Mouse (Mus musculus) embryonic stem cell, embryonic (primary cell): Measurements from ENCODE around the gene Kcnq1.

ENCODE experiments used
- CTCF ChIA-PET, 4 experiments: fragments of 300-600 bp in 2 of 4; fragments of 350-600 bp in 2 of 4; sonication (Branson Sonifier 250); formaldehyde crosslinking; loops; one replicate each; lab custom pipeline; 2022; ENCODE audit warnings: inconsistent platforms in 2 of 4; lab: Charles Lee
- POLR2A ChIA-PET, 4 experiments: fragments of 300-600 bp in 2 of 4; fragments of 350-600 bp in 2 of 4; sonication (Branson Sonifier 250); formaldehyde crosslinking; loops; one replicate each; lab custom pipeline; 2022; ENCODE audit warnings: antibody characterized with exemption in 4 of 4, inconsistent platforms in 1 of 4; lab: Charles Lee

Kcnq1 gene

GRCm38 (mm10) chr7:143072605-143073004 is 33.6 kb upstream of the Kcnq1 start:
- CTCF ChIA-PET: interaction anchor here (0.6 to 5.1 kb wide), 32 partner anchors 9 to 991 kb away, joined by 3 to 33 read pairs (median 3); partner anchors contain the start of genes Cd81 (in 2 of the 4), Ascl2 (in 1 of the 4) and Trpm5 (in 1 of the 4)
- POLR2A ChIA-PET: interaction anchor here in 3 of 4 experiments (0.8 to 26.3 kb wide), 12 partner anchors 8 to 113 kb away, joined by 3 to 600 read pairs (median 12); partner anchors contain the start of genes Cd81 (in 3 of the 3) and Tspan32 (in 1 of the 3)

GRCm38 (mm10) chr7:143073086-143073485 is 33.1 kb upstream of the Kcnq1 start:
- ChIA-PET CTCF (interaction anchor here (0.5 to 5.1 kb wide), 42 partner anchors 9 to 992 kb away, joined by 3 to 33 read pairs (median 3); partner anchors contain the start of genes Cd81 (in 2 of the 4), Trpm5 (in 2 of the 4), Ascl2 (in 1 of the 4) and Gm49394 (in 1 of the 4)), POLR2A (interaction anchor here in 3 of 4 experiments (0.6 to 26.3 kb wide), 13 partner anchors 9 to 616 kb away, joined by 3 to 600 read pairs (median 5); partner anchors contain the start of genes Cd81 (in 3 of the 3) and Tspan32 (in 1 of the 3))

- CTCF ChIA-PET: interaction anchor here in 2 of 4 experiments (1.4 to 5.1 kb wide), 3 partner anchors 11 to 156 kb away, joined by 4 to 33 read pairs (median 22); no protein-coding TSS in a partner anchor
- POLR2A ChIA-PET: interaction anchor here in 3 of 4 experiments (0.6 to 18.1 kb wide), 5 partner anchors 20 to 1762 kb away, joined by 3 to 600 read pairs (median 164); partner anchors contain the start of genes Cd81 (in 3 of the 3) and Fgf3 (in 1 of the 3)
These were observed 30.8 kb upstream of the Kcnq1 start for GRCm38 (mm10) chr7:143075394-143075793.

GRCm38 (mm10) chr7:143077351-143077750 is 28.8 kb upstream of the Kcnq1 start:
- POLR2A ChIA-PET: interaction anchor here in 2 of 4 experiments (1.0 to 18.0 kb wide), 6 partner anchors 8 to 69 kb away, joined by 3 to 424 read pairs (median 4); partner anchors contain the start of genes Cd81 (in 2 of the 2) and Tssc4 (in 1 of the 2)
- CTCF ChIA-PET: interaction anchor here in 1 of 4 experiments (1.6 kb wide), 1 partner anchor 69 kb away, joined by 5 read pairs; no protein-coding TSS in a partner anchor

- ChIA-PET CTCF (interaction anchor here in 2 of 4 experiments (0.8 to 1.0 kb wide), 2 partner anchors 9 kb away, joined by 3 to 4 read pairs; no protein-coding TSS in a partner anchor), POLR2A (interaction anchor here in 3 of 4 experiments (0.6 to 2.3 kb wide), 5 partner anchors 10 to 74 kb away, joined by 3 to 9 read pairs (median 5); partner anchors contain the start of gene Cd81 (in 1 of the 3))
These were observed 24.1 kb upstream of the Kcnq1 start for GRCm38 (mm10) chr7:143082024-143082423.

GRCm38 (mm10) chr7:143083708-143084107 is 22.5 kb upstream of the Kcnq1 start:
- ChIA-PET CTCF (interaction anchor here in 1 of 4 experiments (1.1 to 4.5 kb wide), 2 partner anchors 10 to 75 kb away, joined by 3 to 89 read pairs; no protein-coding TSS in a partner anchor), POLR2A (interaction anchor here in 2 of 4 experiments (0.9 to 6.2 kb wide), 3 partner anchors 13 to 75 kb away, joined by 3 to 50 read pairs (median 42); partner anchors contain the start of gene Tssc4 (in 1 of the 2))

GRCm38 (mm10) chr7:143086366-143086765 is 19.8 kb upstream of the Kcnq1 start:
- CTCF ChIA-PET: interaction anchor here (0.5 to 5.3 kb wide), 64 partner anchors 8 to 406 kb away, joined by 3 to 89 read pairs (median 4); partner anchors contain the start of genes Trpm5 (in 2 of the 4), Cd81 (in 1 of the 4) and Tssc4 (in 1 of the 4)
- POLR2A ChIA-PET: interaction anchor here in 3 of 4 experiments (0.7 to 6.2 kb wide), 26 partner anchors 9 to 1797 kb away, joined by 3 to 50 read pairs (median 4); partner anchors contain the start of genes Cd81 (in 3 of the 3) and Tssc4 (in 1 of the 3)

- CTCF ChIA-PET: interaction anchor here (0.5 to 5.3 kb wide), 47 partner anchors 8 to 512 kb away, joined by 3 to 89 read pairs (median 5); partner anchors contain the start of genes Cd81 (in 1 of the 4) and Trpm5 (in 1 of the 4)
- POLR2A ChIA-PET: interaction anchor here in 3 of 4 experiments (0.7 to 6.2 kb wide), 21 partner anchors 10 to 381 kb away, joined by 3 to 50 read pairs (median 5); partner anchors contain the start of genes Cd81 (in 3 of the 3) and Tssc4 (in 1 of the 3)
These were observed 19.0 kb upstream of the Kcnq1 start for GRCm38 (mm10) chr7:143087070-143087579.

GRCm38 (mm10) chr7:143093847-143094246 is 12.3 kb upstream of the Kcnq1 start:
- POLR2A ChIA-PET: interaction anchor here in 2 of 4 experiments (1.1 to 2.6 kb wide), 5 partner anchors 13 to 199 kb away, joined by 3 to 10 read pairs (median 3); partner anchors contain the start of gene Cd81 (in 1 of the 2)

GRCm38 (mm10) chr7:143094592-143095553 is 11.3 kb upstream of the Kcnq1 start, which contains the start of gene Trpm5:
Gene Trpm5, minus strand, starts transcription at chr7:143094642.
- CTCF ChIA-PET: interaction anchor here (0.5 to 3.8 kb wide), 54 partner anchors 9 to 1747 kb away, joined by 3 to 44 read pairs (median 4); partner anchors contain the start of genes Kcnq1 (in 2 of the 4) and Slc22a18 (in 1 of the 4)
- POLR2A ChIA-PET: interaction anchor here in 2 of 4 experiments (0.6 to 1.6 kb wide), 6 partner anchors 12 to 375 kb away, joined by 3 to 6 read pairs (median 3); no protein-coding TSS in a partner anchor

More at GRCm38 (mm10) chr7:143093847-143094246, 12.3 kb upstream of the Kcnq1 start:
- CTCF ChIA-PET: interaction anchor here (0.5 to 3.8 kb wide), 38 partner anchors 8 to 1746 kb away, joined by 3 to 44 read pairs (median 6); partner anchors contain the start of genes Kcnq1 (in 2 of the 4) and Slc22a18 (in 1 of the 4)

- ChIA-PET CTCF (interaction anchor here (0.6 to 3.8 kb wide), 39 partner anchors 8 to 411 kb away, joined by 3 to 44 read pairs (median 5); partner anchors contain the start of genes Kcnq1 (in 2 of the 4) and Slc22a18 (in 1 of the 4)), POLR2A (interaction anchor here in 1 of 4 experiments (1.6 kb wide), 1 partner anchor 375 kb away, joined by 3 read pairs; no protein-coding TSS in a partner anchor)
These were observed 10.6 kb upstream of the Kcnq1 start for GRCm38 (mm10) chr7:143095554-143095907.

- POLR2A ChIA-PET: interaction anchor here in 2 of 4 experiments (1.1 to 1.6 kb wide), 3 partner anchors 23 to 401 kb away, joined by 3 to 5 read pairs (median 4); no protein-coding TSS in a partner anchor
- CTCF ChIA-PET: interaction anchor here in 3 of 4 experiments (0.5 to 3.5 kb wide), 11 partner anchors 11 to 380 kb away, joined by 3 to 13 read pairs (median 3); no protein-coding TSS in a partner anchor
These were observed 5.4 kb upstream of the Kcnq1 start for GRCm38 (mm10) chr7:143100759-143101158.

GRCm38 (mm10) chr7:143105258-143105897 is 784 bp upstream of the Kcnq1 start:
- ChIA-PET CTCF (interaction anchor here in 3 of 4 experiments (1.0 to 2.3 kb wide), 6 partner anchors 11 to 361 kb away, joined by 3 to 6 read pairs (median 4); partner anchors contain the start of gene Trpm5 (in 2 of the 3)), POLR2A (interaction anchor here in 3 of 4 experiments (0.6 to 1.6 kb wide), 5 partner anchors 11 to 722 kb away, joined by 3 to 5 read pairs (median 3); no protein-coding TSS in a partner anchor)

GRCm38 (mm10) chr7:143106672-143107465 is 707 bp downstream of the Kcnq1 start:
- CTCF ChIA-PET: interaction anchor here (0.7 to 2.3 kb wide), 15 partner anchors 12 to 399 kb away, joined by 3 to 6 read pairs (median 4); partner anchors contain the start of gene Trpm5 (in 2 of the 4)
- POLR2A ChIA-PET: interaction anchor here in 3 of 4 experiments (1.3 to 1.7 kb wide), 5 partner anchors 10 to 18 kb away, joined by 3 to 4 read pairs (median 3); partner anchors contain the start of gene Trpm5 (in 1 of the 3)
